Mouse (Mus musculus) kidney, adult 2 months (tissue): Measurements from ENCODE around the gene Zbed3. TPM values are rescaled to one million over a fixed set of nuclear protein-coding genes. Genes with fewer than 3 reads are reported as not detected.
A peak's percentile ranks its signal among the peaks of the same experiment; 100 is the strongest.

ENCODE experiments used
- DNase-seq: peaks from one replicate; pipeline ENCODE4 v3.0.0; 2021
- H3K27ac ChIP-seq: fragments of 200-500 bp; 2 replicates; pipeline ENCODE4 v1.5.1; 2012; ENCODE audit warnings: low read depth, low read length, control low read depth, inconsistent platforms; ENCODE audit not compliant: insufficient read depth
- H3K27me3 ChIP-seq: fragments of 200-500 bp; replicated peaks from 2 replicates; pipeline ENCODE4 v1.6.1; 2012; ENCODE audit warnings: mild to moderate bottlenecking, moderate library complexity, low read length, inconsistent platforms; ENCODE audit not compliant: control insufficient read depth, insufficient read depth
- H3K36me3 ChIP-seq: fragments of 200-500 bp; 2 replicates; pipeline ENCODE4 v1.6.1; 2012; ENCODE audit warnings: mild to moderate bottlenecking, moderate library complexity, low read length, inconsistent platforms; ENCODE audit not compliant: control insufficient read depth, insufficient read depth
- H3K4me1 ChIP-seq: fragments of 200-500 bp; 2 replicates; pipeline ENCODE4 v1.6.1; 2011; ENCODE audit warnings: low read length; ENCODE audit not compliant: control insufficient read depth, insufficient read depth
- H3K4me3 ChIP-seq: fragments of 200-500 bp; 2 replicates; pipeline ENCODE4 v1.5.1; 2011; ENCODE audit warnings: mild to moderate bottlenecking, low read depth, low read length, control low read depth; ENCODE audit not compliant: insufficient read depth
- CTCF ChIP-seq: fragments of 200-500 bp; conservative IDR thresholded peaks from 2 replicates; pipeline ENCODE4 v1.5.1; 2011; ENCODE audit warnings: low read depth, mild to moderate bottlenecking, control low read depth, low read length, moderate library complexity, mixed read lengths; ENCODE audit not compliant: insufficient read depth, insufficient read length
- POLR2A ChIP-seq: fragments of 200-500 bp; IDR thresholded peaks from one replicate; pipeline ENCODE4 v1.6.1; 2011; ENCODE audit warnings: low read depth, low read length, control low read depth
- WGBS: fragments of 180-500 bp; shearing (Covaris S2); methylation state at CpG from one replicate; pipeline ENCODE4 v1.1.7; 2018; 5-methylcytosine and 5-hydroxymethylcytosine counted together
- polyA plus RNA-seq: library from polyadenylated mRNA; depleted of rRNA; stranded (reverse); fragments of >200 nt; gene quantifications from 2 replicates; pipeline ENCODE4 v1.2.3, GENCODE M21; 2012

Zbed3 gene
- polyA plus RNA-seq, 1 experiment: 44.7 TPM

- no peak for TF ChIP-seq CTCF
- TF ChIP-seq POLR2A: no peak
- peak; percentile 58 for DNase-seq
- Histone ChIP-seq H3K36me3 (no peaks in the 10 kb centered on the region), H3K27ac (peak overlapping the region; percentile 78), H3K4me1 (peaks cover 16% of the 10 kb centered on the region; the same call in 1 of the 2 replicates), H3K4me3 (no peak overlapping the region), H3K27me3 (no peaks in the 10 kb centered on the region)
- whole genome bisulfite sequencing: 25% methylated on average over 4 of the region's 4 CpGs
These were observed 16.8 kb upstream of the Zbed3 start for GRCm38 (mm10) chr13:95306596-95306995.

DNA sequence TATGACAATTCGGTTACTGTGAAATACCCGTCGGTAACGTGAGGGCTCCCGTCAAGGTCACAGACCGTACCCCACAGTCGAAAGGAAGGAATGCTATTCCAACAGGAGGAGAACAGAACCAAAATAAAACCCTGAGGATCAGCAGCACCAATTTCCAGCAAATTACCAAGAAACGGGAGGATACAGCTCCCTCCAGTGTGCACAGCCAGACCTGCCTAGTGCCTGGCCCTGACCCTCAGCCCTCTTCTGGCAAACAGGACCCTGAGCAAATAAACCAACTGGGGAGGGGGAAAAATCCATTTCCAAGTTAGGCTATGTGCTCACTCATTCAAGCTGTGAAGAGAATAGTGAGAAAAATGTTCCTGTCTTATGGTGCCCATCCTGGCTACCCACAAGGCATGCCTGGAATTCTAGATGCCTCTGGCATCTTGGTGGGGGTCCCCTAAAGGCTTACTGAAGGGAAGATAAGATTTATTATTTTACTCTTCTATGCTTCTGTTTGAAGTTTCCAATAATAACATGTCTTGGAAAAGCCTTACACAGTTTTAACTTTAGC lies 16.2 kb upstream of the Zbed3 start:
- no peak overlapping the region for H3K4me3 ChIP-seq
- no peaks in the 10 kb centered on the region for H3K36me3 ChIP-seq
- no peaks in the 10 kb centered on the region for H3K27me3 ChIP-seq
- WGBS: 23% methylated on average over 8 of the region's 8 CpGs
- peak; percentile 20 for DNase-seq
- peaks cover 16% of the 10 kb centered on the region; the same call in 1 of the 2 replicates for H3K4me1 ChIP-seq
- TF ChIP-seq CTCF: no peak; the same call in 1 of the 2 replicates
- TF ChIP-seq POLR2A: no peak
- H3K27ac ChIP-seq: peak overlapping the region; percentile 78

- TF ChIP-seq CTCF: no peak
- no peak for TF ChIP-seq POLR2A
- Histone ChIP-seq H3K27me3 (no peaks in the 10 kb centered on the region), H3K4me1 (peaks cover 7% of the 10 kb centered on the region; the same call in 1 of the 2 replicates), H3K27ac (no peak overlapping the region), H3K4me3 (no peak overlapping the region), H3K36me3 (no peaks in the 10 kb centered on the region)
- 79% methylated on average over 6 of the region's 6 CpGs for WGBS
- DNase-seq: no peak
These were observed 11.4 kb upstream of the Zbed3 start for GRCm38 (mm10) chr13:95312016-95312415.

DNA sequence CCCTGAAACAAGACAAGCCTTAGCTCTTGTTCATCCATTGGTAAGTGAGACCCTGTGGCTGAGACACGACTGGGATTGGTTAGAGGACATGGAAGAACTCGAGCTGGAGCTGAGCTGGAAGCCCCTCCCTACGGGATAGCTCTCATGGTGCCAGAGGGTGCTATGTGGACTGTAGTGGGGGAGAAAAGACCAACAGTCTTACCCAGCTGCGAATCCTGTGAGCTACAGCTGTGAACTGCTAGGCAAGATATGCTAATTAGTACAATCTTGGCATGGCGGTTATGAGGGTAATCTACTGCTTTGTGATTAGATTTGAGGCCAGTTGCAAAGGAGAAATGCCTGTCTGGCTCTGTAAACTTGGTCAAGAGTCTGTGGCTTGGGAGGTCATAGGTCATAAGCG lies 4.3 kb upstream of the Zbed3 start:
- peak overlapping the region; percentile 97 for H3K27ac ChIP-seq
- TF ChIP-seq CTCF: no peak
- TF ChIP-seq POLR2A: no peak
- no peaks in the 10 kb centered on the region for H3K27me3 ChIP-seq
- H3K4me3 ChIP-seq: no peak overlapping the region
- H3K4me1 ChIP-seq: peaks cover 20% of the 10 kb centered on the region
- no peaks in the 10 kb centered on the region for H3K36me3 ChIP-seq
- DNase-seq: no peak
- WGBS: 64% methylated on average over 6 of the region's 6 CpGs

GRCm38 (mm10) chr13:95320451-95320850 lies 3.0 kb upstream of the Zbed3 start:
- H3K27me3 ChIP-seq: no peaks in the 10 kb centered on the region
- 23% methylated on average over 4 of the region's 4 CpGs for WGBS
- peak overlapping the region; percentile 95 for H3K27ac ChIP-seq
- H3K36me3 ChIP-seq: no peaks in the 10 kb centered on the region
- no peak for TF ChIP-seq POLR2A
- TF ChIP-seq CTCF: no peak
- no peak overlapping the region for H3K4me3 ChIP-seq
- H3K4me1 ChIP-seq: peaks cover 20% of the 10 kb centered on the region
- DNase-seq: peak; percentile 86

- peak overlapping the region; percentile 93 for H3K4me3 ChIP-seq
- no peaks in the 10 kb centered on the region for H3K27me3 ChIP-seq
- peaks cover 42% of the 10 kb centered on the region for H3K4me1 ChIP-seq
- peak overlapping the region; percentile 98 for H3K27ac ChIP-seq
- 18% methylated on average over 15 of the region's 15 CpGs for WGBS
- peak; percentile 81 for DNase-seq
- TF ChIP-seq POLR2A: no peak
- peak; percentile 54 for TF ChIP-seq CTCF
- H3K36me3 ChIP-seq: no peaks in the 10 kb centered on the region
These were observed 676 bp downstream of the Zbed3 start for GRCm38 (mm10) chr13:95323950-95324625.

GRCm38 (mm10) chr13:95324626-95325079 lies 1.2 kb downstream of the Zbed3 start:
- Histone ChIP-seq H3K27me3 (no peaks in the 10 kb centered on the region), H3K4me1 (peaks cover 37% of the 10 kb centered on the region), H3K4me3 (peak overlapping the region; percentile 93), H3K36me3 (no peaks in the 10 kb centered on the region), H3K27ac (peak overlapping the region; percentile 98)
- WGBS: under 1% methylated on average over 22 of the region's 22 CpGs
- DNase-seq: no peak
- TF ChIP-seq POLR2A: no peak
- no peak for TF ChIP-seq CTCF
